Mouse (Mus musculus) ES-E14 (cell line): ENCODE measurements around the gene Sun1. TPM values are rescaled to one million over a fixed set of nuclear protein-coding genes. Genes with fewer than 3 reads are reported as not detected.

Source experiments
- DNase-seq: peaks from one replicate; pipeline ENCODE4 v3.0.0-alpha.2; 2013; ENCODE audit warnings: low read depth, low spot score
- H3K27ac ChIP-seq: 2 replicates; pipeline ENCODE4 v1.5.1; 2012; ENCODE audit warnings: low read depth, mild to moderate bottlenecking, low read length, moderate library complexity, mixed read lengths; ENCODE audit not compliant: poor library complexity, insufficient read depth, severe bottlenecking
- H3K36me3 ChIP-seq: 2 replicates; pipeline ENCODE4 v1.6.1; 2012; ENCODE audit warnings: mild to moderate bottlenecking, low read length, moderate library complexity, mixed read lengths; ENCODE audit not compliant: control insufficient read depth, poor library complexity, insufficient read depth, severe bottlenecking
- H3K4me1 ChIP-seq, 2 experiments: fragments of 150-350 bp in 1 of 2; sonication (generic) in 1 of 2; 2 replicates each; pipeline ENCODE4 v1.6.1; 2012; ENCODE audit warnings: low read length in 2 of 2, mild to moderate bottlenecking in 1 of 2, mixed read lengths in 1 of 2; ENCODE audit not compliant: control insufficient read depth in 2 of 2, insufficient read depth in 2 of 2, poor library complexity in 1 of 2
- H3K4me3 ChIP-seq, 2 experiments: fragments of 150-350 bp in 1 of 2; sonication (generic) in 1 of 2; 2 replicates each; pipeline ENCODE4 v1.5.1; 2012; ENCODE audit warnings: low read length in 2 of 2, low read depth in 1 of 2, mild to moderate bottlenecking in 1 of 2, mixed read lengths in 1 of 2; ENCODE audit not compliant: insufficient read depth in 1 of 2, poor library complexity in 1 of 2, severe bottlenecking in 1 of 2
- H3K9ac ChIP-seq: 2 replicates; pipeline ENCODE4 v1.6.1; 2012; ENCODE audit warnings: low read depth, mild to moderate bottlenecking, low read length, mixed read lengths; ENCODE audit not compliant: poor library complexity, insufficient read depth, severe bottlenecking
- H3K9me3 ChIP-seq: fragments of 150-350 bp; sonication (generic); 2 replicates; pipeline ENCODE4 v1.6.1; 2012; ENCODE audit warnings: low read depth, mild to moderate bottlenecking, low read length; ENCODE audit not compliant: control insufficient read depth, insufficient read depth
- CHD2 ChIP-seq: IDR thresholded peaks from 2 replicates; pipeline ENCODE4 v1.6.1; 2014; ENCODE audit warnings: mild to moderate bottlenecking, low read depth, low read length, inconsistent platforms
- HCFC1 ChIP-seq: IDR thresholded peaks from 2 replicates; pipeline ENCODE4 v1.6.1; 2012; ENCODE audit warnings: low read length, inconsistent platforms, borderline replicate concordance; ENCODE audit not compliant: insufficient read depth
- MAFK ChIP-seq: IDR thresholded peaks from 2 replicates; pipeline ENCODE4 v1.6.1; 2014; ENCODE audit warnings: mild to moderate bottlenecking, low read depth, low read length, inconsistent platforms; ENCODE audit not compliant: insufficient read depth
- ZC3H11A ChIP-seq: IDR thresholded peaks from 2 replicates; pipeline ENCODE4 v1.6.1; 2012; ENCODE audit warnings: low read depth, mild to moderate bottlenecking, inconsistent platforms, low read length, borderline replicate concordance
- ZNF384 ChIP-seq: IDR thresholded peaks from 2 replicates; pipeline ENCODE4 v1.6.1; 2012; ENCODE audit warnings: low read depth, low read length, inconsistent platforms
- in situ Hi-C, 2 experiments: fragments of 600-800 bp; cut with MboI; formaldehyde crosslinking; loops; one replicate each; pipeline ENCODE4 v1.15.1; 2025; ENCODE audit warnings: low sequenced_read_pairs in 2 of 2, inconsistent platforms in 1 of 2; ENCODE audit not compliant: unreplicated experiment in 2 of 2
- total RNA-seq: library from RNA; depleted of rRNA; stranded (reverse); fragments of 300-350 nt; gene quantifications from 2 replicates; pipeline ENCODE4 v1.2.3, GENCODE M21; 2012

The Sun1 gene
- total RNA-seq, 1 experiment: 183 TPM

- no peak for TF ChIP-seq MAFK
- no peak for TF ChIP-seq CHD2
- no peak for TF ChIP-seq ZC3H11A
- no peak for TF ChIP-seq ZNF384
- TF ChIP-seq HCFC1: no peak
- Histone ChIP-seq H3K36me3 (peaks cover 52% of the 10 kb centered on the region), H3K27ac (no peak overlapping the region), H3K4me1 (no peaks in the 10 kb centered on the region), H3K9ac (no peak overlapping the region), H3K9me3 (no peaks in the 10 kb centered on the region), H3K4me3 (no peak overlapping the region)
- in situ Hi-C loops: no loop called here
- no peak for DNase-seq
Measured at GRCm38 (mm10) chr5:139247767-139248166, 47.3 kb downstream of the Sun1 start.

- H3K27ac ChIP-seq: no peak overlapping the region
- H3K9ac ChIP-seq: no peak overlapping the region
- in situ Hi-C loops: no loop called here
- DNase-seq: no peak
- H3K9me3 ChIP-seq: no peaks in the 10 kb centered on the region
- H3K36me3 ChIP-seq: peaks cover 47% of the 10 kb centered on the region
- TF ChIP-seq MAFK (no peak), CHD2 (no peak), HCFC1 (no peak), ZNF384 (no peak), ZC3H11A (no peak)
- 0 out of 4 replicates have a peak, but pooled peaks cover 0 to 5% of the 10 kb centered on the region in 2 experiments for H3K4me1 ChIP-seq
- H3K4me3 ChIP-seq: no peak overlapping the region
Measured at GRCm38 (mm10) chr5:139248846-139249245, 48.4 kb downstream of the Sun1 start.

- Histone ChIP-seq H3K36me3 (peaks cover 31% of the 10 kb centered on the region), H3K9me3 (no peaks in the 10 kb centered on the region), H3K4me1 (peaks cover 4 to 5% of the 10 kb centered on the region in 2 experiments; a peak in 2 of 4 replicates), H3K4me3 (peak overlapping the region in 1 of 2 experiments; percentile 61; a peak in 1 of 4 replicates), H3K27ac (no peak overlapping the region), H3K9ac (peak overlapping the region; percentile 63)
- TF ChIP-seq MAFK (no peak), ZC3H11A (no peak), ZNF384 (no peak), CHD2 (no peak), HCFC1 (no peak)
- in situ Hi-C loops: no loop called here
- DNase-seq: no peak
Measured at GRCm38 (mm10) chr5:139251279-139251678, 50.8 kb downstream of the Sun1 start.

GRCm38 (mm10) chr5:139251736-139252080 is 51.3 kb downstream of the Sun1 start:
- TF ChIP-seq ZC3H11A (no peak), ZNF384 (no peak), CHD2 (no peak), HCFC1 (no peak), MAFK (no peak)
- peaks cover 28% of the 10 kb centered on the region for H3K36me3 ChIP-seq
- in situ Hi-C loops: no loop called here
- DNase-seq: no peak
- H3K4me3 ChIP-seq: peak overlapping the region; percentile 50 to 61
- H3K27ac ChIP-seq: no peak overlapping the region
- peaks cover 4 to 5% of the 10 kb centered on the region in 2 experiments; a peak in 2 of 4 replicates for H3K4me1 ChIP-seq
- H3K9ac ChIP-seq: peak overlapping the region; percentile 63
- no peaks in the 10 kb centered on the region for H3K9me3 ChIP-seq
